Mouse (Mus musculus) spleen, postnatal 14 days (tissue): ENCODE results near the gene Rcn3.
"Not testable (repeated sequence)": the region's sequence is repeated elsewhere in the genome, so short reads cannot be mapped to it uniquely, and the experiment has no call there.

Source experiments
- DNase-seq, 2 experiments: peaks; one replicate each; pipeline ENCODE4 v3.0.0; 2021 to 2022; ENCODE audit warnings: low spot score in 2 of 2

Gene Rcn3

GRCm38 (mm10) chr7:45098541-45099240 lies 6.7 kb upstream of the Rcn3 start:
- no peak for DNase-seq

- no peak for DNase-seq
Measured at GRCm38 (mm10) chr7:45097479-45097878, 5.5 kb upstream of the Rcn3 start.

- DNase-seq = not testable (repeated sequence)
Measured at GRCm38 (mm10) chr7:45095965-45096364, 3.9 kb upstream of the Rcn3 start.

- no peak for DNase-seq
Measured at GRCm38 (mm10) chr7:45095367-45095766, 3.3 kb upstream of the Rcn3 start.

GRCm38 (mm10) chr7:45094121-45094520 lies 2.1 kb upstream of the Rcn3 start:
- DNase-seq = no peak

GRCm38 (mm10) chr7:45093516-45093905 lies 1.5 kb upstream of the Rcn3 start:
- DNase-seq = no peak

GRCm38 (mm10) chr7:45092828-45093515 lies 951 bp upstream of the Rcn3 start:
- no peak for DNase-seq

GRCm38 (mm10) chr7:45091001-45091990 lies 725 bp downstream of the Rcn3 start:
- no peak for DNase-seq

GRCm38 (mm10) chr7:45090251-45090977 lies 1.6 kb downstream of the Rcn3 start:
- DNase-seq = peak in 1 of 2 experiments; percentile 31

GRCm38 (mm10) chr7:45088597-45088996 lies 3.4 kb downstream of the Rcn3 start:
- DNase-seq = no peak

- no peak for DNase-seq
Measured at GRCm38 (mm10) chr7:45086084-45086483, 5.9 kb downstream of the Rcn3 start.

- no peak for DNase-seq
Measured at GRCm38 (mm10) chr7:45083300-45083890, 8.6 kb downstream of the Rcn3 start.

- peak; percentile 35 to 41 for DNase-seq
Measured at GRCm38 (mm10) chr7:45082401-45083299, 9.4 kb downstream of the Rcn3 start.

GRCm38 (mm10) chr7:45081016-45081415 lies 11.0 kb downstream of the Rcn3 start:
- DNase-seq = no peak

- peak; percentile 84 to 88 for DNase-seq
Measured at GRCm38 (mm10) chr7:45079856-45080255, 12.2 kb downstream of the Rcn3 start.

GRCm38 (mm10) chr7:45078513-45078912 lies 13.5 kb downstream of the Rcn3 start:
- peak; percentile 60 to 74 for DNase-seq

GRCm38 (mm10) chr7:45077829-45078228 lies 14.2 kb downstream of the Rcn3 start:
- no peak for DNase-seq

- DNase-seq = no peak
Measured at GRCm38 (mm10) chr7:45077322-45077721, 14.7 kb downstream of the Rcn3 start.

- DNase-seq = no peak
Measured at GRCm38 (mm10) chr7:45076501-45076900, 15.5 kb downstream of the Rcn3 start.

GRCm38 (mm10) chr7:45075405-45075804 lies 16.6 kb downstream of the Rcn3 start:
- DNase-seq = no peak
